Mouse (Mus musculus) cerebellum, adult 8-10 months (tissue): ENCODE results near the gene Dock2.

Experiments
- DNase-seq: peaks from one replicate; pipeline ENCODE4 v3.0.0; 2022

Dock2 gene

GRCm38 (mm10) chr11:34763739-34764361, 19.8 kb downstream of the Dock2 start:
- DNase-seq = no peak

DNA sequence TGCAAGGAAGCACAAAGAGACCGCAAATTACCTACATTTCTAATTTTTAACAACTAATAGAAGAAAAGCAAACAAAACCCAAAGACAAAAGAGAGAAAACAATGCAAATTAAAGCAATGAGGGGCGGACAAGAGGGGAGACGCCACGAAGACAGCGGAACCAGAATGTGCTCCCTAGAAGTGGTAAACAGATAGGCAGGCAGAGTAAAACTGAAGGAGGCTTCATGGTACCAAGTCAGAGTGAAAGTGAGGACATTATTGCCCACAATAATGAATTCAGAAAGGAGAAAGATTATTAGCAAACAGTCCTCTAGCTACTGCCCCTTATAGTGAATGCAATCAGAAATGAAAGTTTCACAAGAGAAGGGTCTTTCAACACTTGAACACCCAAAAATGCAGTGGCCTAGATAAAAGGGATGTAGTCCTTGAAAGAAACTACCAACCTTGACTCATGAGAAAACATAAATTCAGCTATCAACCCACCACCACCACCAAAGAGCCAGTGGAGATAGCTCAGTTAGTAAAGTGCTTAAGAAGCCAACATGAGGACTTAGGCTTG, 21.0 kb downstream of the Dock2 start:
- no peak for DNase-seq

- no peak for DNase-seq
Observed at GRCm38 (mm10) chr11:34762125-34762524, 21.6 kb downstream of the Dock2 start.

DNA sequence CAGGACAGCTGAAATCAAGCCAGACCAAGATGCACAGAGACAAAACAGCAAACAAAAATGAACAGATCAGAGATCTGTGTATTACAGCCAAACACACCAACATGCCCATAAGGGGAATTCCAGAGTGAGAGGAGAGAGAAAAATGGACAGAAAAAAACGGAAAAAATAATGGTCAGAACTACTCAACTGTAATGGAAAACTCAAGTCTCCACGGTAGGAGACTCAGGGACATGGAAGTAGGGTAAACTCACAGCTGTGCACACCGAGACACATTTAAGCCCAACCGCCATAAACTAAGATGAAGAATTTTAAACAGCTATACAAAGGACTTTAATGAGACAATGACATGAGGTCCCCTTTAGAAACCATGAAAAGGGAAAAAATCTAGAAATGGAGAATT, 24.1 kb downstream of the Dock2 start:
- DNase-seq = no peak

DNA sequence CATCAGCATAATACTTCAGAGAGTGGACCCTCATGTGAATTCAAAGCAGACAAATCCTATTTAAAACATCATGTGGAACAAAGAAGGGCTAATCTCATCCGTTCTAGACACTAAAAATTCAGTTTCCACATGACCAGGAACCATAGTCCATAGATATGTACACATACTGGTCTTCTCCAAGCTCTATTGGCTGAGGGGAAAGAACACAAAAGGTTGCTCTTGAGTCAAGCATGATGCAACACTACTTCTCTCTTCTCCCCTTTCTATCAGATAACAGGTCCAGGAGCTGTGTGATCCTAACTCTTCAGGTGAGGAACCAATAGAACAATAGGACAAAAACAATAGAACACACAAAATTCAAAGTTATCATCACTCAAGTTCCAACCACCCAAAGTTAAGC, 42.6 kb downstream of the Dock2 start:
- DNase-seq = no peak

DNA sequence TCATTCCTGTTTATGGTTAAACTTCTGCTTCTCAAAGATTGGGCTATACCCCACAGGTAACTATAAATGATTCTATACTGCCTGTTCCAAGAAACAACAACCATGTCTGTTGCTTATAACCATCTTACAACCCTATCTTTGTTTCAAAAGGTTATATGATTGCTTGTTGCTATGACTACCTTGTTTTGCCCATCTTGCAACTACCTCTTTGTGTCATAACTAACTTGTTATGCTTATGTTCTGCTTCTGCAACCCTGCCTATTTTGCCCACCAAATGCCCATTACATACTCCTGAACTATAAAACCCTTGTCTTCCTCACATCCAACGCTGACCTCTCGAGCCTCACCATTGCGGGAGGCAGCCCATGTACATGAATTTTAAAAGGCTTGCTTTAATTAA, 43.9 kb downstream of the Dock2 start:
- DNase-seq = no peak

- DNase-seq = no peak
Observed at GRCm38 (mm10) chr11:34738945-34739344, 44.7 kb downstream of the Dock2 start.

DNA sequence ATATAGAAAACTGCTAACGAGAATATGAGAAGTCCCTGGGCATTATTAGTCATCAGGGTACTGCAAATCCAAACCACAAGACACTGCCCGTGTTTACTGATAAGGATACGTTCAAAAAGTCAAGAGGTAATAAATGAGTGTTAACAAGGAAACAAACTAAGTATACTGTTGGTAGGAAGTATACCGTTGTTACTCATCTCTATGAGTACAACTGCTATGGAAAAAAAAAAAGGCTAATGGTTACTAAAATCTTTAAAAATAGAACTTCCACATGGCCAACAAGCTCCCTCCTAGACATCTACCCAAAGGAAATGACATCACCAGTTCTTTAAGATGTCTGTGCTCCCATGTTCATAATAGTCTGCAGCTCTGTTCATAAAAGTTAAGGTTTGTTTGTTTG, 46.5 kb downstream of the Dock2 start:
- DNase-seq = no peak

- no peak for DNase-seq
Observed at GRCm38 (mm10) chr11:34734033-34734432, 49.7 kb downstream of the Dock2 start.

DNA sequence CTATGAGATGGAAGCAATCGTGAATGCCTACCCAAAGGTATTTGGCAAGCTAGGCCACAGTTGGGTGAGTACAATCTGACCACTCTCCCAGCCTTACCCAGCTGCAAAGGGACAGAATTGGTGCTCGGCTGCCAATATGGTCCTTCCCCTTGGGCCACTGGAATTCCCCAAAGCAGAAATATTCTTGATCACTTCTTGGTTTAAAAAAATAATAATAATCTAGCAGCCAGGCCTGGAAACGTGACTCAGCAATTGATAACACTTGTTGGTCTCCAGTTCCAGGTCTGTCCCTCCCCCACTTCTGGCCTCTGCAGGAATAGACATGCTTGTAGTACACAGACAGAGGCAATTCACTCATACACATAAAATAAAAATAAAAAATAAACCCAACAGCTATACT, 56.2 kb downstream of the Dock2 start:
- no peak for DNase-seq

GRCm38 (mm10) chr11:34726699-34727347, 56.9 kb downstream of the Dock2 start:
- DNase-seq = no peak

DNA sequence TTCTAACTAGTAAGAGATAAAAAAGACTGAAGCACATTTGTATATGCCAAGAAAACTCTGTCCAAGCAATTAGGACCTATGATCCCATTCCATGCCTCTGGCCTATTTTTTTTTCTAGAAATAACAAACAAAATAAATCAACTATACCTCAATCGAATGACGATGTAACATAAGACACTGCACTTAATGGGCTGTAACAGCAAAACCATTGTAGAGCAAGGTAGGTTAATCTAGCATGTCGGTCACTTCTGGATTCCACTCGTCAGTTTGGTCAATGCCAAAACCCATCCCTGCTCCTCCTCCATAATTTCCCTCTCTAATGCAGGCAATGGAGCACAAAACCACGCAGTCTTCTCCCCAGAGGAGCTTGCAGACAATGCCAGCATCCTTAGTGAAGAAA, 70.3 kb downstream of the Dock2 start:
- no peak for DNase-seq

GRCm38 (mm10) chr11:34708278-34708677, 75.4 kb downstream of the Dock2 start:
- DNase-seq = no peak

GRCm38 (mm10) chr11:34707360-34707759, 76.3 kb downstream of the Dock2 start:
- DNase-seq = no peak

DNA sequence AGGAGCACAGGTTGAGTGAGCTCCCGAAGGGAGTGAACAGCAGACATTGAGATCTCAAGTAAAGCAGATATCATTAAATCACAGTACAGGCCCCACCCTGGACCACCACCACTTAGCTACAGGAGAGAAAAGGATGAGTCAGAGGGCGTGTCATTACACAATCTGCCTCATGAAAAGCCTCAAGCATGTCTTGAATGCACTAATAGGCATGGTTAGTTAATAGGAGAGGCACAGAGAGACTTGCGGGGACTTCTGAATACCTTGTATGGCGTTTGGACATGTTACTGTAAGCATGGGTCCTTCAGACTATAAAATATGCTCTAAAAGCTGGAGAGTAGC, 78.6 kb downstream of the Dock2 start:
- DNase-seq = no peak

DNA sequence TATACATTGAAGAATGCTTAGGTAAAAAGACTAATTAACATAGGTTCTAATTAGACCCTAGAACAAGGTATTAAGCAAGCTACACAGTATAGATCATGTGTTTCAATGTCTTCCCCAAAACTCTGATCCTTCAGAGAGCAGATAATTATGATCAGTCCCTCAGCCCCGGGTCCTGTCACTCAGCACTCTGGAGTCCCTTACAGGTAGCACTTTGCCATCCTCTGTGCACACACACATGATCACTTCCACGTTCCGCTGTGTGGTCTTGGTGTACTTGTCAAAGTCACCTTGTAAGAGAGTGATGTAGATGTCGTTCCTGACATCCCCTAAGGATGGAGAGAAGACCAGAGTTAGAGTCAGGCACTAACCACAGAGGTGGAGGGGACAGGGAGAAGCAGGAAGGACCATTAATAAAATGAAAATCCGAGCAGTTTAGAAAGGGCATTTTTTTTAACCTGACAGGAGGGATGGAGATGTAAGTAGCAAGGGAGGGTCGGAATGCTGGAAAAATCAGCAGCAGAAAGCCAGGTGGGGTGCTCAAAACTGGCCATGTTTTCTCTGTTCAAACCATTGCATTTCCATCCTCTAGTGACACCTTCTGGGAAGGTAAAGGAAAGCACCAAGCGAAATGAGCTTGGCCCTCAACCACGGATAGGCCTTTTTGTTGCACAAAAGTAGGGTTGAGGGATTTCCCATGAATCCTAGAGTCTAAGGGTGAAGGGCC, 79.1 kb downstream of the Dock2 start:
- no peak for DNase-seq

GRCm38 (mm10) chr11:34703851-34704250, 79.8 kb downstream of the Dock2 start:
- no peak for DNase-seq

DNA sequence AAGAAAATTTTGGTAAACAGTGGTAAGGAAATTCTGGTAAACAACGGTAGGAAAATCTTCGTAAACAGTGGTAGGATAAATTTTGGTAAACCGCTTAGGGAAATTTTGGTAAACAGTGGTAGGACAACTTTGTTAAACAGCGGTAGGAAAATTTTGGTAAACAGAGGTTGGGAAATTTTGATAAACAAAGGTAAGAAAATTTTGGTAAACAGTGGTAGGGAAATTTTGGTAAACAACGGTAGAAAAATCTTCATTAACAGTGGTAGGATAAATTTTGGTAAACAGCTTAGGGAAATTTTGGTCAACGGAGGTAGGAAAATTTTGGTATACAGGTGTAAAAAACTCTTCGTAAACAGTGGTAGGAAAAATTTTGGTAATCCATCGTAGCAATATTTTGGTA, 101.9 kb downstream of the Dock2 start:
- no peak for DNase-seq

DNA sequence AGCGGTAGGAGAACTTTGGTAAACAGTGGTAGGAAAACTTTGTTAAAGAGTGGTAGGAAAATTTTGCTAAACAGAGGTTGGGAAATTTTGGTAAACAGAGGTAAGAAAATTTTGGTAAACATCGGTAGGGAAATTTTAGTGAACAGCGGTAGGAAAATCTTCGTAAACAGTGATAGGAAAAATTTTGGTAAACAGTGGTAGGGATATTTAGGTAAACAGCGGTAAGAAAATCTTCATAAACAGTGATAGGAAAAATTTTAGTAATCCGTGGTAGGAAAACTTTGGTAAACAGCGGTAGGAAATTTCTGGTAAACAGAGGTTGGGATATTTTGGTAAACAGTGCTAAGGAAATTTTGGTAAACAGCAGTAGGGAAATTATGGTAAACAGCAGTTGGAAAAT, 239.1 kb downstream of the Dock2 start:
- no peak for DNase-seq

GRCm38 (mm10) chr11:34532131-34532530, 251.6 kb downstream of the Dock2 start:
- no peak for DNase-seq

DNA sequence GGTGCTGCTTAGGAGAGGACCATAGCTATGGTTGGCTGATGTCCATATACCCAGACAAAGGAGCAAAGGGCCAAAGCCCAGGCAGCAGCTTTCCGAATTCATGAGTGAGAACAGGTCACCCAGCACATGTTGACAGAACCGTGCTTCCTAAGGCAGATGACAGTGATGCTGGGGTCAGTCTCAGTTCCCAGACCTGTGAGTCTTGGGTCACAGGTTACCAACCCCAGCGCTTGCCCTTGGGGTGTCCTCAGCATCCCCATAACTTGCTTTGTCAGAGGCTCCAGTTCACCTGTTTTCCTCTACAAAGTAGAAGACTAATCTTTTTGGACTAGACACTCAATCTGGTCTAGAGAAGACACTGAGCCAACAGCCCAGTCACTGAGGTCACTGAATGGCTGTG, 252.7 kb downstream of the Dock2 start:
- DNase-seq = no peak

GRCm38 (mm10) chr11:34528006-34528405, 255.7 kb downstream of the Dock2 start:
- no peak for DNase-seq

DNA sequence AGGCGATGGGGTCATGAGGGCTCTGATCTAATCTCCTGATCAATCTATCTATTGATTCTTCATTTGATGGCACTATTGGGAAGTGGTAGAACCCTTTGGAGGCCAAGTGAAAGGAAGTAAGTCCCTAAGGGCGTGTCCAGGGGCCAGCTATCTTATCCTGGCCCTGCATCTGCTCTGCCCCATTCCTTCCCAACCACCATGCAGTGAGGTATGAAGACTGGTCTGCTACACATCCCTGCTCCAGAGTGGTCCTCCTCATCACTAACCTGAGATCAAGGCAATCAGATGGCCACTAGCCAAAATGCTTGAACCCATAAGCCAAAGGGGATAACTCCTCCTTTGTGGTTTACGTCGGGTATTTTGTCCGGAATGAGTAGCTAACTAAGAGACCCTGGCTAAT, 256.5 kb downstream of the Dock2 start:
- no peak for DNase-seq
